Mouse (Mus musculus) layer of hippocampus, adult 9-10 months (tissue): Measurements from ENCODE around the gene Hipk3.

Experiments used
- DNase-seq: peaks from one replicate; pipeline ENCODE4 v3.0.0; 2022; ENCODE audit warnings: low spot score

The Hipk3 gene

GRCm38 (mm10) chr2:104493951-104494800 lies at the start of gene Hipk3:
Hipk3 (minus strand) TSS chr2:104494446.
- DNase-seq = peak; percentile 22

GRCm38 (mm10) chr2:104540286-104540685 lies 46.0 kb upstream of the Hipk3 start:
- DNase-seq = no peak

GRCm38 (mm10) chr2:104534751-104535150 lies 40.5 kb upstream of the Hipk3 start:
- DNase-seq = no peak

- DNase-seq = no peak
These were observed 38.3 kb upstream of the Hipk3 start for GRCm38 (mm10) chr2:104532548-104532947.

GRCm38 (mm10) chr2:104526559-104526958 lies 32.3 kb upstream of the Hipk3 start:
- DNase-seq = no peak

DNA sequence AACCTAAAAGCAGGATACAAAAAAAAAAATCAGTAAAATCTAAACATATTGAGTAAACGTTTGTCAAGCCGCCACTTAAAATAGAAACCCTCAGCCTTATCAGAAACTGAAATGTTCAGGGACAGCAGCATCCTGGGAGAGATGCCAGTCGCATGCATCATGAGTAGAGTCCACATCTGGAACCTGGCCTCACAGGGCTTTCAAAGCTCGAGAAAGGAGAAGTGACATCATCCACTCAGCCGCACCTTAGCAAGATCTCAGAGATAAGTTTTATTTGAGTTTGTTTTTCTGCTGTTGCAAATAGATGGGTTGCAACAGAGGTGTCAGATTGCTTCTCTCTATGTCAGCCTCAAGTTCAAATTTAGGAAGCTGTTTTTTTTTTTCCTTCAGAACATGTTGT lies 31.3 kb upstream of the Hipk3 start:
- DNase-seq = no peak

DNA sequence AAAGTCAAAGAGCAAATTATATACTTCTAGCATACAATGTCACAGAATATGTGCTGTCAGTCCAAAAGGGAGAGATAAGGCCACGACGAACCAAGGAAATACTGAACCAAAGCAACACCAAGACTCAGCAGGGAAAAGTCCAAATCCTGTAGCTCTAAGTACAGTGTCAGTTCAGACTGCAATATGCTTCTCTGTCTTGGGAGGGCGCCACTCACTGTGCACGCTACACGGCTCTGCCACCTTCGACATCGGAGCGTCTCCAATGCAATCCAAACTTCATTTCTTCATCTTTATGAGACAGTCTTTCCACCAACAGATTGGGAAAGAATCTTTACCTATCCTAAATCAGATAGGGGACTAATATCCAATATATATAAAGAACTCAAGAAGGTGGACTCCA lies 17.4 kb upstream of the Hipk3 start:
- no peak for DNase-seq

DNA sequence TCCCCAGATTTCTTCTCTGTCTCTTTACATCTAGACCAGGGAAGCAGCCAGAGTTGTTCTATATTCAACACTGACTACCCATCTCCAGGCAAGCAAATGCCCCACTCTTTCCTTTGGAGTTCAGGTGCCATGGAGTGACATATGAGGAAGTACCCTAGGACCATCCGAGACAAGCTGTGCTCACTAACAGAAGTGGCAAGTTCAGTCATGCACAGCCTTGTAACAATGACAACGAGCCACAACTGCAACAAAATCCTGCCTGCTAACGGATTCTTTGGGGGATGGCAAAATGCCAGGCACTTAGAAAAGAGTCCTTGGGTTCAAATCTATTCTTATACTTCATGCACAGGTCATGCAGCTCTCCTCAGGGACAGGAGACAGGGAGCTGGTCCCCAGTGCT lies 8.1 kb upstream of the Hipk3 start:
- DNase-seq = no peak

DNA sequence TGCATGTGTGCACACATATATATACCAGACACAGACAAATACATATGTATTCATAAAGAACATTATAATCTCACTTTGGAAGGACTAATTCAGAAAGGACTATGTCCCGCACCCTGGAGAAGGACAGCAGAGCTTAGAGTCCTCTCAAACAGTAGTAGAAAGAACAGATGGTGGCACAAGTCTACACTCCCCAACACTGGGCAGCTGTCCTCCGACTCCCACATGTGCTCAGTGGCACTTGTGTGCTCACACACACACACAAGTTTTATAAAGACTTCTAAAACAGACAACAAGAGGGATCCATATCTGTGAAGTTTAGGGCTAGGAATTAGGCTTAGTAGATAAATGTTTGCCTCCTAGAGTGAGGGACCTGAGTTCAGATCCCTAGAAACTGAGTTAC lies 6.8 kb upstream of the Hipk3 start:
- DNase-seq = no peak

GRCm38 (mm10) chr2:104497771-104498170 lies 3.5 kb upstream of the Hipk3 start:
- no peak for DNase-seq

DNA sequence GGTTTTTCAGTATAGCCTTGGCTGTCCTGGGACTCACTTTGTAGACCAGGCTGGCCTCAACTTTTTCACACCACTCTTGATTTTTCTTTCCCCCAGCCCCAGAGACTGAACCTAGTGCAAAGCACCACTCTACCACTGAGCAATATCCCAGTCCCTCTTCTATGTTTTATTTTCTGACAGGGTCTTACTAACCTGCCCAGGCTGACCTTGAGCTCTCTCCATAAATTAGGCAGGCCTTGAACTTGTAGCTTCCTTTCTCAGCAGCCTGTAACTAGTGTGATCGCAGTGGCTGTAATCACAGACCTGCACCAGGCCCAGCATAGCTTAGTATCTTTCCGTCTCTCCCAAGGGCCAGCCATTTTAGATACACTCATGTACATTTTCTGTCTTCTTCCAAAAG lies 3.0 kb upstream of the Hipk3 start:
- DNase-seq = no peak

- no peak for DNase-seq
These were observed 2.0 kb upstream of the Hipk3 start for GRCm38 (mm10) chr2:104496206-104496605.

GRCm38 (mm10) chr2:104494801-104495185 lies 547 bp upstream of the Hipk3 start:
- peak; percentile 44 for DNase-seq

DNA sequence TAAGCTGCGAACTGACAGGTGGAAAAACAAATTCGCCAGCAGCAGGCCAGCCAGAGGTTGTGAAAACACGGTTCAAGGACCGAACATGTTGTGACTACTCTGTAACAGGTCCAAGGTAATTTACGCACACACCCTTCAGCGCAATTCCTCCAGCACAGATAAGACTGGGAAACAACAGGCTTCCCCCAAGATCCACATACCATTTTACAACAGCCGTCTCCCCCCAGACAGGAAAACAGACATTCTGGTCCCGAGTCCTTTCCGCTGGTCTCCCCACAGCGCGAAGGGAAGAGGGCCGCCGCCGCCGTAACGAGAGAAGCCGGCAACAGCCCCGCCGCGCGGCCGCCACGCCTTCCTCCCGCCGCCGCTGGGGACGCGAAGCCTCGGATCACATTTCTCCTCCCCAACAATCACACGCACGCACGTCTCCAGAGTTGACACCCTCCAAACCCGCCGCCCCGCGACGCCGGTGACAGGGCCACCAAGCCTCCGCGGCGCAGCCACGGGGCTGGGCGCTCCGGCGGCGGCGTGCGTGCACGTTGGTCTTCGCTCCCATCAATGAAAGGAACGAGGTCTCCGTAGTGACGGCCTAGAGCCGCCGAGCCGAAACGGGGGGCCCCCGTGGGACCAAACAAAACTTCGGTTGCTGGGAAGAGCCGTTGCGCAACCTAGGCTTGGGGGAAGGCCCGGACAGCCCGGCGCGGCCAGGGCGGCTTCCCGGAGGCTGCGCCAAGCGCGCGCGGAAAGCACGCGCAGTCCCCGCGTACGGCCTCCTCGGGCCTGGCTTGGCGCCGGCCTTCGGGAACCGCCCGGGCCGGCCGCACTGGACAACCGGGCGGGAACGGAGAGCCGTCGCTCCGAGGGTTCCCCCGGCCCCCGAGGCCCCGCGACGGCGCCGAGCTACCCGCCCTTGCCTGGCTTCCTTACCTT lies 960 bp downstream of the Hipk3 start:
- DNase-seq = peak; percentile 47

DNA sequence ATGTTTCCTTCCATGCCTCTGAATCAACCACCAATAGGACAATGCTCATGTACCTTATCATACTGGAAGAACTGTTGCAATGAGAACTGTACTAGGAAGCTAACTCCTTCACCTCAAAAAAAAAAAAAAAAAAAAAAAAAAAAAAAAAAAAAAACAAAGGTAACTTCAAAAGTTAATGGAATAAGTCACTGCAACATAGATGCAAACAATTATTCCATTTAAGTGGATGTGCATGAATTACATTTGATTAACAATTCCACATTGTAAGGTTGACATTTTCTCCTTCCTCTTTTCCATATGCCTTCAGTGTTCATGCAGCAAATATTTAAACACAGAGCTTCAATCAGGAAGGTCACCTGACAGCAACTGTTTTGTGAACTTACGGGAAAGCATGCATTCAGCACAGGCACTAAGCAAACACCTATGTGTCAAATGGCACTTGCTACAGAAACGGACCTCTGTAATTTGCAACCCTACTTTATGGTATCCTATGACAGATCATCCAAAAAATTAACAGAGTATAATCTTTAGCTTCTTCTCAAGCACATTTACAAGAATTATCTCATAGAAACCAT lies 2.9 kb downstream of the Hipk3 start:
- no peak for DNase-seq

DNA sequence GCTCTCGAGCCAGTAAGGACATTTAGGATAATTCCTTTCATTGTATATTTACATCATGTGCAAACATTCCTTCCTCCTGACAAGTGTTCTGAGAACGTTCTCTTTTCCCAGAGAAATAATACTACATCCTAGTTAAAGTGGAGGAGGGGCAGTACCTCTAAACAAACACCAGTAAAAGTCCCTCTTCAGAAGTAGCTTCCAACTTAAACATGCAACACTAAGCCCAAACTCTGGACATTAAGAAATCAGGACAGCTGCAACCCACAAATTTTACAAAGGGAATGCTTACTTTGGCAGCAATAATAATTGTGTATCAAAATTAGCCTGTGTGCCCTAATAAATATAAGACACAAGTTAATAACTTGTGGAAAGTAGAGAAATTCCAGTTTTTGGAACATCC lies 3.5 kb downstream of the Hipk3 start:
- DNase-seq = no peak

- DNase-seq = no peak
These were observed 4.4 kb downstream of the Hipk3 start for GRCm38 (mm10) chr2:104489851-104490250.

GRCm38 (mm10) chr2:104484438-104484837 lies 9.8 kb downstream of the Hipk3 start:
- no peak for DNase-seq

DNA sequence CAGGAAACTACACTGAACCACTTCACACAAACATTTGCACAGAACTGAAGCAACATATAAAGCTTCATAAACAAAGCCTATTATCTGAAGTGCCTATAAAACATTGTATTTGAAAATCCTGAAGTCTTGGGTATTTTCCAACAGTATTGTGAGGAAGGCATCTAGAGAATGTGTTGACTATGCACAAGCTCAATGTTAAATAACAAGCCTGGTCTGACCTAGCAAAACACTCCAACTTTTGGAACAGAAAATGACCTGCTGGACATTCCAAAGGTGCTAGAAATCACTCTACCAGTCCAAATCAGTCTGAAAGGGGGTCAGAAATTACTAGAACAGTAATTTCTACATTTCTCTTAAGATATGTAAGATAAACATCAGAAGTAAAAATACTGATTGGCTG lies 12.1 kb downstream of the Hipk3 start:
- no peak for DNase-seq

GRCm38 (mm10) chr2:104479054-104479453 lies 15.2 kb downstream of the Hipk3 start:
- DNase-seq = no peak

- no peak for DNase-seq
These were observed 16.7 kb downstream of the Hipk3 start for GRCm38 (mm10) chr2:104477398-104478015.

DNA sequence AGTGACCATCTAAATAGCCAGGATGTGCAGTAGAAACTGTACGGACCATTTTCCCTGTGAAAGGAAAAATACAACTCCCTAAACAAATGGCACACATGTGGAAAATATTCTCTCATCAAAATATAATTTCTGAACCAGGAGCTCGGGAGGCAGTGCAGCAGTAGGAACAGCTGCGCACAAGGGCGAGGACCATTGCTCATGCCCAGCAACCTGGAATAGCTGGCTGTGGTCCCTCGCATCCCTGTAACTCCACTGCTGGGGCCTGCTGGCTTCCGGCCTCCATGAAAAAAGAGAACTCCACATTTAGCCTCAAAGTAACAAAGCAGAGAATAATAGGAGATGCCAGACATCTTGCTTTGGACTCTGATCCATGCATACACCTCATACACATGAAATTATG lies 22.2 kb downstream of the Hipk3 start:
- DNase-seq = no peak
